Mouse (Mus musculus) adrenal gland, postnatal 4 days (tissue): ENCODE measurements at regions not wholly inside any gene's neighbourhood (a gene's known extent, or its start where the extent isn't known, plus 50 kb on each side); places are given as distances from the start of the nearest gene placed in this dataset.

Experiments used
- DNase-seq, 2 experiments: peaks; one replicate each; pipeline ENCODE4 v3.0.0; 2021 to 2022; ENCODE audit warnings: low spot score in 2 of 2, mixed read lengths in 2 of 2

GRCm38 (mm10) chr2:79174282-79174681 is 80.9 kb upstream of the Itga4 start:
- no peak for DNase-seq

- DNase-seq, result no peak
Observed at GRCm38 (mm10) chr2:79180782-79181181, 74.4 kb upstream of the Itga4 start.

- DNase-seq, result no peak
Observed at GRCm38 (mm10) chr2:79183034-79183630, 72.1 kb upstream of the Itga4 start.

- DNase-seq, result no peak
Observed at GRCm38 (mm10) chr2:79185234-79186101, 69.8 kb upstream of the Itga4 start.

- DNase-seq, result no peak
Observed at GRCm38 (mm10) chr2:79186878-79187277, 68.3 kb upstream of the Itga4 start.

- no peak for DNase-seq
Observed at GRCm38 (mm10) chr2:79188511-79189193, 66.6 kb upstream of the Itga4 start.

GRCm38 (mm10) chr2:79193851-79194250 is 61.4 kb upstream of the Itga4 start:
- no peak for DNase-seq

- DNase-seq, result no peak
Observed at GRCm38 (mm10) chr2:79201677-79202076, 53.5 kb upstream of the Itga4 start.
